Mouse (Mus musculus) heart, postnatal 0 days (tissue): Measurements from ENCODE around the gene Zswim7. TPM values are rescaled to one million over a fixed set of nuclear protein-coding genes. Genes with fewer than 3 reads are reported as not detected.
A peak's percentile ranks its signal among the peaks of the same experiment; 100 is the strongest.

Source experiments
- ATAC-seq: fragments of 200-750 bp; cut with Nextera tagmentation; 2 replicates; pipeline ENCODE4 v1.8.0; 2017; ENCODE audit warnings: low read depth, moderate number of reproducible peaks, moderate library complexity; ENCODE audit not compliant: insufficient read depth
- DNase-seq: peaks from one replicate; pipeline ENCODE4 v3.0.0-alpha.2; 2016; ENCODE audit warnings: low spot score
- H3K27ac ChIP-seq: fragments of 300-500 bp; sonication (generic); 2 replicates; pipeline ENCODE4 v1.5.1; 2014; ENCODE audit warnings: low read depth, mild to moderate bottlenecking
- H3K27me3 ChIP-seq: fragments of 300-500 bp; sonication (generic); 2 replicates; pipeline ENCODE4 v1.6.1; 2014; ENCODE audit warnings: low read length, mixed read lengths; ENCODE audit not compliant: control insufficient read depth, insufficient read depth
- H3K36me3 ChIP-seq: fragments of 300-500 bp; sonication (generic); replicated peaks from 2 replicates; pipeline ENCODE4 v1.6.1; 2014; ENCODE audit warnings: low read length, mixed read lengths; ENCODE audit not compliant: control insufficient read depth, insufficient read depth
- H3K4me1 ChIP-seq: fragments of 300-500 bp; sonication (generic); 2 replicates; pipeline ENCODE4 v1.6.1; 2014; ENCODE audit warnings: antibody characterized with exemption; ENCODE audit not compliant: control insufficient read depth, insufficient read depth
- H3K4me2 ChIP-seq: fragments of 300-500 bp; sonication (generic); 2 replicates; pipeline ENCODE4 v1.6.1; 2014; ENCODE audit warnings: low read depth, mild to moderate bottlenecking, low read length, moderate library complexity
- H3K4me3 ChIP-seq: fragments of 300-500 bp; sonication (generic); 2 replicates; pipeline ENCODE4 v1.5.1; 2014; ENCODE audit warnings: low read depth, low read length
- H3K9ac ChIP-seq: fragments of 300-500 bp; sonication (generic); replicated peaks from 2 replicates; pipeline ENCODE4 v1.6.1; 2014; ENCODE audit warnings: low read depth, low read length, mixed read lengths
- H3K9me3 ChIP-seq: fragments of 300-500 bp; sonication (generic); replicated peaks from 2 replicates; pipeline ENCODE4 v1.6.1; 2016; ENCODE audit warnings: low read length; ENCODE audit not compliant: control insufficient read depth
- CTCF ChIP-seq: IDR thresholded peaks from 2 replicates; pipeline ENCODE4 v1.5.1; 2016; ENCODE audit warnings: antibody characterized with exemption, control low read depth, low read depth
- EP300 ChIP-seq: IDR thresholded peaks from 2 replicates; pipeline ENCODE4 v1.6.1; 2016; ENCODE audit warnings: antibody characterized with exemption, low read depth
- WGBS: fragments of 180-500 bp; shearing (Covaris S2); extraction: QIAGEN DNeasy Blood & Tissue Kit; methylation state at CpG from one replicate; pipeline ENCODE4 v1.1.7; 2014; 5-methylcytosine and 5-hydroxymethylcytosine counted together
- polyA plus RNA-seq: library from polyadenylated mRNA; unstranded; fragments of >200 nt; fragmentation: Nextera tagmentation; extraction: Ambion mirVana; gene quantifications from 2 replicates; pipeline ENCODE4 v1.2.1, GENCODE M21; 2015
- total RNA-seq: library from RNA; depleted of rRNA; stranded (reverse); fragments of >200 nt; gene quantifications from 2 replicates; pipeline ENCODE4 v1.2.3, GENCODE M21; 2014; ENCODE audit warnings: low replicate concordance; rRNA removed

Zswim7 gene
- total RNA-seq (14.6 and 43.3 TPM in 2 replicates), polyA plus RNA-seq (39.0 and 43.3 TPM in 2 replicates)

DNA sequence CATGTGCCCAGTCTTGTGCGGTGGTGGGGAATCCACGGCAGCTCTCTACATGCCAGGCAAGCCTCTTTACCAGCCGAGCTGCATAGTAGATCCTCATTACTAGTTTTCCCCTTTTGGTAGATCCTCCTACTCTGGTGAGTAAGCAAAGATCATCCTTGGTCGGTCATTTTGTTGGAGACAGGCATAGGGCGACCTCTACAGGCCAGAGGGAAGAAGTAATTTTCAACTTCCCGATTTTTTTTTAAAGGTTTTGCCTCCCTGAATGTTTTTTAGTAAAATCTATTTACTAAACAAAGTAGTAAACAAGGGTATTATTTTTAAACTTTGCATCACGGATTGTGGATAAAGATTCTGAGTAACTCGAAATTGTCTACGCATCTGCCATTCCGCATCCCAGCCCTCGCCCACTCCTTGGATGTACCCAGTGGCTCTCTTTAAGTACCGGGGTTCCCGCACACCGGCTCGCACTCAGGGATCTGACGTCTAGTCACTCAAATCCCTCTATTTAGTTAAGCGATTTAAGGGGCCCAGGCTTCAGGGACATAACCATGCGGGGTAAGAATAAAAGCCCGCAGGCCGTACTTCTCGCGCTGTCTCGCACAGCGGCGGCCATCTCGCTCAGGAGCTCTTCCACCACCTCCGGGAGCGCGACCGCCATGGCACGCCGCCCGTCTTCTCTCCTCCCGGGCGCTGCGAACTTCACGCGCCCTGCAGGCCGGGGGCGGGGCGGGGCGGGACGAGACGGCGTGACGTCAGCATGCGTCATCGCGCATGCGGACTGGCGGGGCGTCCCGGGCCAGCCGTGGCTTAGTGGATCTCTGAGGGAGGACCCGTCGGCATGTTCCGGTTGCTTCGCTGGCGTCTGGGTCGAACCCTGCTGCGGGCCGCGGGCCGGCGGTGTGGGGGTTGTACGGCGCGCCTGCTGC, at the start of gene Zswim7, which contains the start of gene Ttc19:
Gene Zswim7, minus strand, starts transcription at position 701 of the 926 bp plus-strand sequence.
Gene Ttc19, plus strand, starts transcription at position 799 of the 926 bp plus-strand sequence.
- H3K4me1 ChIP-seq: 0 out of 2 replicates have a peak, but pooled peaks cover 5% of the 10 kb centered on the region
- peak within 1 kb of the TSS; percentile 65 for H3K4me2 ChIP-seq
- no peaks in the 10 kb centered on the region for H3K9me3 ChIP-seq
- H3K36me3 ChIP-seq: peaks cover 23% of the 10 kb centered on the region
- DNase-seq: peak; percentile 91
- peak within 1 kb of the TSS; percentile 93 for H3K27ac ChIP-seq
- WGBS: under 1% methylated on average over 66 of the region's 68 CpGs
- H3K27me3 ChIP-seq: no peaks in the 10 kb centered on the region
- TF ChIP-seq CTCF (peak; percentile 72), EP300 (no peak)
- peak within 1 kb of the TSS; percentile 94 for H3K4me3 ChIP-seq
- peak within 1 kb of the TSS; percentile 90 for H3K9ac ChIP-seq
- ATAC-seq: peak; percentile 97

DNA sequence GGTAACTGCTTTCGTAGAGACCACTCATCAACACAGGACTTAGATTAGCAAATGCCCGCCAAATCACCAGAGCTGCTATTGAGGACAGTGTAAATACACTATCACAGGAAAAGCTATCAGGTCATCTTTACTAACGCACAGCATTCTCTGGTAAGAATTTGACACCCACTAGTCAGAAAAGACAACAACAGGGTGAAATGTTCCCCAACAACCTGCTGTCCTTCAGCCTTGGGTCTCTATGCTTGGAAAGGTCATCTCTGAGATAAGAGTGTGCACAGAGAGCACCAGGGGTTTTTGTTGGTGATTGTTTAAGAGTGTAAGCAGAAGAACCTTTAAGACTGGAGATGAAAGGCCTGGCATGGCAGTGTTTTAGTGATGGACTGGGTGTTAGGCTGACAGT, 42.5 kb upstream of the Zswim7 start:
- Histone ChIP-seq H3K4me3 (no peak overlapping the region), H3K27ac (no peak overlapping the region), H3K4me1 (0 out of 2 replicates have a peak, but pooled peaks cover 5% of the 10 kb centered on the region), H3K9me3 (no peaks in the 10 kb centered on the region), H3K36me3 (peaks cover 87% of the 10 kb centered on the region), H3K4me2 (no peak overlapping the region), H3K27me3 (no peaks in the 10 kb centered on the region), H3K9ac (no peak overlapping the region)
- 42% methylated on average over 3 of the region's 3 CpGs for WGBS
- ATAC-seq (no peak), DNase-seq (no peak)
- TF ChIP-seq CTCF: no peak

DNA sequence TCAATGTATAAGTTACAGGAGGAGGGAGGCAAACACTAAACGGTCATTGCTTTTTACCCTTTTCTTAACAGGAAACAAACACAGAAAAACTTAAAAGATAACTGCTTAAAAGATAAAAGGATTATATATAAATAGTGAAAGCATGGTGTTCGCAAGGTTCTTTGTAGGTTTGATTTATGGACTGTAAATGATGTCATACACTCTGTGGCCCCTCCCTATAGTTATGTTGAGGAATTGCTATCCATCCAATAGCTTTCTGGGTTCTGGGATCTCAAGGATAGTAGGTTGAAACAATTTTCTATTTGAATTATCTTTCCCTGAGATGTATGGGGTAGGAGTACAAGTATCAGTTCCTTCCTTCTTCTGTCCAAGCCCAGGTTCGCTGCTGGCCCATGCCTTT, 38.9 kb upstream of the Zswim7 start:
- H3K9me3 ChIP-seq: no peaks in the 10 kb centered on the region
- no peak overlapping the region for H3K9ac ChIP-seq
- no peak overlapping the region for H3K4me2 ChIP-seq
- ATAC-seq (no peak), DNase-seq (no peak)
- H3K27ac ChIP-seq: no peak overlapping the region
- 88% methylated on average over 3 of the region's 3 CpGs for WGBS
- H3K27me3 ChIP-seq: no peaks in the 10 kb centered on the region
- peaks cover 87% of the 10 kb centered on the region for H3K36me3 ChIP-seq
- H3K4me1 ChIP-seq: 0 out of 2 replicates have a peak, but pooled peaks cover 5% of the 10 kb centered on the region
- H3K4me3 ChIP-seq: no peak overlapping the region
- TF ChIP-seq EP300 (no peak), CTCF (no peak)

DNA sequence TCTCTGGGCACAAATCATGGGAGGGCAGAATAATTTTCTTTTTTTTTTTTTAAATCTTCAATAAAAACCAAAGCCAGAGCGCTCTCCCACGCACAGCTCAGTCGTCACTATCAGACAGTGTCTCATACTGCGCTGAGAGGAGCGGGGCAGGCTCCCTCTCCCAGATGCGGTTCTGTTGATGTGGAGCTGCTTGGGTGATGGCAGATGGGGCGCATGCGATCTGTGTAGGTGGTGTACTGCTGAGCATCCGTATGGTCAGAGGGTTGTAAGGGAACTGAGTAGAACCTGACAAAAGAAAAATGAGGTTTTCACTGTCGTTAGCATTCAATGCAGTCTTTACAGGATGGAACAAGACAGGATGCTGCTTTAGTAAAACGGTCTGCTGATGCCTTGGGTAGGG, 36.6 kb upstream of the Zswim7 start:
- Histone ChIP-seq H3K4me3 (no peak overlapping the region), H3K27ac (no peak overlapping the region), H3K9ac (no peak overlapping the region), H3K4me2 (no peak overlapping the region), H3K27me3 (no peaks in the 10 kb centered on the region), H3K4me1 (no peaks in the 10 kb centered on the region), H3K9me3 (no peaks in the 10 kb centered on the region), H3K36me3 (peaks cover 90% of the 10 kb centered on the region)
- no peak for TF ChIP-seq CTCF
- no peak for TF ChIP-seq EP300
- 77% methylated on average over 11 of the region's 11 CpGs for WGBS
- no peak for DNase-seq
- no peak for ATAC-seq

DNA sequence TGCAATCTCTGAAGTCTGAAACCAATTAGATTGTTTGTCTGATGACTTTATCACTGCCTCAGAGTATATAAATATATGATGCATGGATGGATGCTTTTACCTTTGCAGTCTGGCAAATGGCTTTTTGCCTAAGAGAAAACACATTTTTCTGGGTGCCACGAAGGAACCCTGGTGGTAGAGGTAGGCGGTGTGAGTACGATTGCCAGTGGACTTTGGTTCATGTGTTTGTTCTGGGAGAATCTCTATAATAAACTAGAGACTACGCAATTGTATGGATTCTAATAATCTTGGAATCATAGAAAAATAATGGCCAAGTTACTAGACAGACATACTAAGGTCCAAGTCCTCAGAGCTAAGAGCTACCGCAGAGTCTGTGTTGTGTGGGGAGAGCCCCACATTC, 33.8 kb upstream of the Zswim7 start:
- 91% methylated on average over 5 of the region's 5 CpGs for WGBS
- ATAC-seq: no peak
- H3K4me1 ChIP-seq: no peaks in the 10 kb centered on the region

More for the DNA sequence above, 33.8 kb upstream of the Zswim7 start:
- no peak for DNase-seq
- Histone ChIP-seq H3K4me3 (no peak overlapping the region), H3K9me3 (no peaks in the 10 kb centered on the region), H3K4me2 (no peak overlapping the region), H3K27me3 (no peaks in the 10 kb centered on the region), H3K27ac (no peak overlapping the region), H3K36me3 (peaks cover 73% of the 10 kb centered on the region), H3K9ac (no peak overlapping the region)
- TF ChIP-seq CTCF: no peak
- no peak for TF ChIP-seq EP300
